ENCODE assay signal across 21 mouse cellular contexts in the genomic region with DNA sequence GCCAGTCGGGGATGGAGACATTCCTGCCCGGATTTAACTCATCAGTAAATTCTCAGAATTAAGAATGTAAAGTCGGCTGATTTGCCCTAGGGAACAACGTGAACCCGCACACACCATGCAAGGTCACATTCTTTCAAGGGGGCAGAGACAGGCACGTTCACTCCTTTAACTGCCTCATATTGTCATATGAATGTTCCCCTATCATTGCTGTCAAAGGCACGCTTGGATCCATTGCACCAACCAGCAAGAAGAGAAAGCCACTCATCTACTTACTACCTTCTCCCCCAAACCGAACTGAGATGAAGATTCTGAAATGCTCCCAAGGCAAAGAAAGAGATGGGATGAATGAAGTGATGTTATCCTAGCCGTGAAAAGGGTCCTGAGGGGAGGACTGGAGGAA.
"Had no signal": no experiment of that assay in that cellular context is flagged by ENCODE, and none has a peak within 500 bp of the region (broad histone marks: within the 10 kb centered on the region; RNA-seq: fewer than 3 reads in every experiment).

No protein-coding gene starts in this region.

- H3K9me3 ChIP-seq: lung, embryonic 15.5 days; midbrain, embryonic 10.5 days; midbrain, embryonic 12.5 days; neural tube, embryonic 13.5 days; neural tube, embryonic 15.5 days; stomach, embryonic 15.5 days had no signal

- H3K27ac ChIP-seq: lung, embryonic 15.5 days; macrophage; midbrain, embryonic 10.5 days; midbrain, embryonic 12.5 days; neural tube, embryonic 13.5 days; neural tube, embryonic 15.5 days; stomach, embryonic 15.5 days; stomach, postnatal 0 days had no signal

- ATAC-seq: liver, postnatal 0 days; lung, postnatal 0 days; midbrain, embryonic 16.5 days had no signal

- H3K4me1 ChIP-seq: stomach, embryonic 15.5 days had no signal

- DNase-seq: liver, postnatal 0 days; lung, adult 2 months; lung, postnatal 14 days; lung, postnatal 36 days; midbrain, embryonic 14.5 days; retina, postnatal 1 day; right cerebral cortex, postnatal 14 days; thymus, adult 2 months; thymus, postnatal 25 days; thymus, postnatal 4 days had no signal

- H3K9ac ChIP-seq: liver, postnatal 0 days; lung, embryonic 15.5 days; midbrain, embryonic 12.5 days; neural tube, embryonic 13.5 days; neural tube, embryonic 15.5 days; stomach, embryonic 15.5 days had no signal

- H3K4me3 ChIP-seq: lung, embryonic 15.5 days; midbrain, embryonic 10.5 days; midbrain, embryonic 12.5 days; myocyte; neural tube, embryonic 13.5 days; neural tube, embryonic 15.5 days; stomach, embryonic 15.5 days had no signal

- H3K36me3 ChIP-seq: lung, embryonic 15.5 days; midbrain, embryonic 10.5 days; midbrain, embryonic 12.5 days; neural tube, embryonic 13.5 days; neural tube, embryonic 15.5 days; stomach, embryonic 15.5 days had no signal

- H3K27me3 ChIP-seq: lung, embryonic 15.5 days; midbrain, embryonic 12.5 days; neural tube, embryonic 13.5 days; neural tube, embryonic 15.5 days; stomach, embryonic 15.5 days had no signal
